Mouse (Mus musculus) E14TG2a.4 (cell line): Measurements from ENCODE around the gene Olfr896-ps1.

ENCODE experiments used
- H3K27me3 ChIP-seq: 2 replicates; pipeline ENCODE4 v1.6.1; 2014; ENCODE audit warnings: low read length, control low read depth; ENCODE audit not compliant: insufficient read depth
- H3K36me3 ChIP-seq: 2 replicates; pipeline ENCODE4 v1.6.1; 2014; ENCODE audit warnings: low read length, control low read depth; ENCODE audit not compliant: insufficient read depth
- H3K4me1 ChIP-seq: replicated peaks from 2 replicates; pipeline ENCODE4 v1.6.1; 2014; ENCODE audit warnings: low read depth, low read length, control low read depth
- H3K4me3 ChIP-seq: replicated peaks from 2 replicates; pipeline ENCODE4 v1.5.1; 2014; ENCODE audit warnings: mild to moderate bottlenecking, low read length
- H3K9me3 ChIP-seq: 2 replicates; pipeline ENCODE4 v1.6.1; 2014; ENCODE audit warnings: low read length, control low read depth
- CTCF ChIP-seq: conservative IDR thresholded peaks from 2 replicates; pipeline ENCODE4 v1.5.1; 2014; ENCODE audit warnings: low read length
- NANOG ChIP-seq: IDR thresholded peaks from 2 replicates; pipeline ENCODE4 v1.6.1; 2014; ENCODE audit warnings: borderline replicate concordance, low read length, mixed read lengths
- POU5F1 ChIP-seq: IDR thresholded peaks from 2 replicates; pipeline ENCODE4 v1.6.1; 2014; ENCODE audit warnings: low read length, borderline replicate concordance

The Olfr896-ps1 gene

GRCm38 (mm10) chr9:38290807-38291206 is at the start of gene Olfr896-ps1:
Olfr896-ps1 (plus strand) TSS chr9:38291107.
- no peaks in the 10 kb centered on the region for H3K9me3 ChIP-seq
- no peak for TF ChIP-seq NANOG
- no peak for TF ChIP-seq POU5F1
- TF ChIP-seq CTCF = no peak
- no peak within 1 kb of the TSS for H3K4me3 ChIP-seq
- H3K4me1 ChIP-seq = no peaks in the 10 kb centered on the region
- H3K27me3 ChIP-seq = no peaks in the 10 kb centered on the region
- no peaks in the 10 kb centered on the region for H3K36me3 ChIP-seq

- no peak for TF ChIP-seq NANOG
- TF ChIP-seq CTCF = no peak
- no peak for TF ChIP-seq POU5F1
- H3K9me3 ChIP-seq = no peaks in the 10 kb centered on the region
- no peaks in the 10 kb centered on the region for H3K36me3 ChIP-seq
- no peaks in the 10 kb centered on the region for H3K27me3 ChIP-seq
- no peaks in the 10 kb centered on the region for H3K4me1 ChIP-seq
- no peak within 1 kb of the TSS for H3K4me3 ChIP-seq
Observed at GRCm38 (mm10) chr9:38252474-38252873, 38.4 kb upstream of the Olfr896-ps1 start, which contains the start of gene Olfr143. Olfr143 (plus strand) TSS chr9:38252774.

DNA sequence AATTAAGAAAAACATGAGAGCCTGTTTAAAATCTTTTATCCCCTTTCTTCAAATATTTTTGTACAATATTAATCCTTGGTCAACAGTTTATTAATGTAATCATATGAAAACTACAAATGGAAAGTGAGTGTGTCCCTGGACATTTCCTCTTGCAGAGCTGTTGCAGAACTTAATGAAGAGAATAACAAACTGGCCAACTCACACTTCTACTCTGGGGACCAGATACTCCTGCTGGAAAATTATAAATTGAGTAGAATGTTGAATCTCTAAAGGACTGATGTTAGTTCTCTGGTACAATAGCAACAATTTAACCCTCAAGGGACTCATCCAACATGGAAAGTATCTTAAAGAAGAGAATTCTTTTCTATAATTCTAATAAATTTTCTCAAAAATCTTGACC is 23.4 kb upstream of the Olfr896-ps1 start, which contains the start of gene Olfr895:
TSS of gene Olfr895 (plus strand) at position 301 of the 400 bp plus-strand sequence.
- H3K9me3 ChIP-seq = peaks cover 8% of the 10 kb centered on the region; the same call in 1 of the 2 replicates
- TF ChIP-seq CTCF = no peak
- no peak for TF ChIP-seq NANOG
- TF ChIP-seq POU5F1 = no peak
- H3K4me1 ChIP-seq = no peaks in the 10 kb centered on the region
- no peaks in the 10 kb centered on the region for H3K27me3 ChIP-seq
- H3K4me3 ChIP-seq = no peak within 1 kb of the TSS
- no peaks in the 10 kb centered on the region for H3K36me3 ChIP-seq

DNA sequence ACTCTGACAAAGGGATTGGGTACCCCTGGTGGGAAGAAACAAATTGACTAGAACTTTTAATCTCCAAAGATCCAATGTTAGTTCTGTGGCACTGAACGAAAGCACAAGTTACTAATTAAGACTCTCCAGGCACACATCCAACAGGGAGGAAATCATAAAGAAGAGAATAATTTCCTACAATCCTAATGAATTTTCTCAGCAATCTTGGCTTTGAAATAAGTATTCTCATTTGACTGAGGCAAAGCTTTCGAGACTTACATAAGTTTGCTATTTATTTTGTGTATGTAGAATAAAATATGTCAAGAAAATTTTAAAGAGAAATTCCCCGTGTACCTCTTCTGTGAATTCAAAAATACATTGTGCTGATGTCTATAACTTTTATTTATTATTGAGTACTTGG is 37.9 kb downstream of the Olfr896-ps1 start, which contains the start of gene Olfr25:
TSS of gene Olfr25 (plus strand) at position 301 of the 400 bp plus-strand sequence.
- TF ChIP-seq CTCF = no peak
- TF ChIP-seq NANOG = no peak
- no peak for TF ChIP-seq POU5F1
- peaks cover 5% of the 10 kb centered on the region; the same call in 1 of the 2 replicates for H3K9me3 ChIP-seq
- H3K4me3 ChIP-seq = no peak within 1 kb of the TSS
- H3K27me3 ChIP-seq = no peaks in the 10 kb centered on the region
- no peaks in the 10 kb centered on the region for H3K4me1 ChIP-seq
- no peaks in the 10 kb centered on the region for H3K36me3 ChIP-seq
